Mouse (Mus musculus) left cerebral cortex, postnatal 36 days (tissue): ENCODE data around the gene Ina. TPM values are rescaled to one million over a fixed set of nuclear protein-coding genes. Genes with fewer than 3 reads are reported as not detected.
A peak's percentile ranks its signal among the peaks of the same experiment; 100 is the strongest.

ENCODE experiments used
- DNase-seq, 2 experiments: peaks; one replicate each; pipeline ENCODE4 v3.0.0; 2021 to 2022; ENCODE audit warnings: low spot score in 2 of 2, mixed read lengths in 1 of 2
- intact Hi-C: fragments of 180-260 bp; cut with DNase I; formaldehyde crosslinking; loops from one replicate; pipeline ENCODE4 v1.15.1; 2025
- total RNA-seq, 2 experiments: library from RNA; stranded (reverse); gene quantifications; 2 replicates each; pipeline ENCODE4 v1.2.3; 2021

The Ina gene
- total RNA-seq, 2 experiments from 2014 or later, result 209 to 221 TPM

GRCm38 (mm10) chr19:47046343-47046742, 31.8 kb downstream of the Ina start:
- DNase-seq, result no peak
- intact Hi-C loops, result loop anchor here (5.0 kb wide), 1 partner anchor 169 kb away; no protein-coding TSS in a partner anchor

- intact Hi-C loops, result loop anchor here (5.0 kb wide), 1 partner anchor 170 kb away; no protein-coding TSS in a partner anchor
These were observed 32.8 kb downstream of the Ina start for GRCm38 (mm10) chr19:47047236-47047833.

GRCm38 (mm10) chr19:47049061-47049460, 34.6 kb downstream of the Ina start:
- no peak for DNase-seq

More at GRCm38 (mm10) chr19:47047236-47047833, 32.8 kb downstream of the Ina start:
- DNase-seq, result no peak

GRCm38 (mm10) chr19:47049840-47050239, 35.3 kb downstream of the Ina start:
- no peak for DNase-seq
- intact Hi-C loops, result loop anchor here (5.0 kb wide), 1 partner anchor 173 kb away; no protein-coding TSS in a partner anchor

More at GRCm38 (mm10) chr19:47049061-47049460, 34.6 kb downstream of the Ina start:
- intact Hi-C loops, result loop anchor here (5.0 kb wide), 1 partner anchor 172 kb away; no protein-coding TSS in a partner anchor

- peak; percentile 87 to 88 for DNase-seq
- intact Hi-C loops, result no loop called here
These were observed 36.0 kb downstream of the Ina start, which contains the start of gene Pcgf6 for GRCm38 (mm10) chr19:47050271-47051032. Gene Pcgf6 (minus strand): TSS chr19:47050906.

GRCm38 (mm10) chr19:47052927-47053326, 38.4 kb downstream of the Ina start:
- intact Hi-C loops, result no loop called here
- no peak for DNase-seq

GRCm38 (mm10) chr19:47053471-47053870, 39.0 kb downstream of the Ina start:
- DNase-seq, result no peak

GRCm38 (mm10) chr19:47057684-47058083, 43.2 kb downstream of the Ina start:
- intact Hi-C loops, result no loop called here
- no peak for DNase-seq

More at GRCm38 (mm10) chr19:47053471-47053870, 39.0 kb downstream of the Ina start:
- intact Hi-C loops, result no loop called here

- DNase-seq, result no peak
- intact Hi-C loops, result loop anchor here (5.0 kb wide), 1 partner anchor 101 kb away; no protein-coding TSS in a partner anchor
These were observed 51.4 kb downstream of the Ina start for GRCm38 (mm10) chr19:47065860-47066259.

- DNase-seq, result peak; percentile 96
- intact Hi-C loops, result loop anchor here (5.0 kb wide), 1 partner anchor 100 kb away; no protein-coding TSS in a partner anchor
These were observed 52.8 kb downstream of the Ina start, which contains the start of gene Taf5 for GRCm38 (mm10) chr19:47067096-47067882. Gene Taf5 (plus strand): TSS chr19:47067746.

- DNase-seq, result peak; percentile 84 to 85
These were observed 53.6 kb downstream of the Ina start for GRCm38 (mm10) chr19:47067924-47068611.

More at GRCm38 (mm10) chr19:47067924-47068611, 53.6 kb downstream of the Ina start:
- intact Hi-C loops, result loop anchor here (5.0 kb wide), 1 partner anchor 99 kb away; no protein-coding TSS in a partner anchor

Other genes with a start within 250 kb of the Ina start
- gene Nt5c2, start 455 bp downstream of the Ina start, total RNA-seq, result 10 to 100 TPM; 68.1 to 78.8 TPM
- 10 to 100 TPM; 11.7 to 18.1 TPM for gene Pcgf6, start 36.2 kb downstream of the Ina start, total RNA-seq
- gene Taf5, start 53.0 kb downstream of the Ina start, total RNA-seq, result 1 to 10 TPM; 5.9 to 6.0 TPM
- 100 to 1,000 TPM; 648 to 693 TPM for gene Usmg5, start 75.9 kb downstream of the Ina start, total RNA-seq
- gene Pdcd11, start 76.1 kb downstream of the Ina start, total RNA-seq, result 10 to 100 TPM; 12.5 to 16.2 TPM
- gene Calhm2, start 123.6 kb downstream of the Ina start, total RNA-seq, result 1 to 10 TPM; 6.1 to 6.7 TPM
- gene Calhm1, start 129.6 kb downstream of the Ina start, total RNA-seq, result not detected
- gene Calhm3, start 143.1 kb downstream of the Ina start, total RNA-seq, result not detected
- gene Neurl1a, start 164.1 kb downstream of the Ina start, total RNA-seq, result 100 to 1,000 TPM; 201 to 207 TPM